Mouse (Mus musculus): ENCODE measurements at regions not wholly inside any gene's neighbourhood (a gene's known extent, or its start where the extent isn't known, plus 50 kb on each side); places are given as distances from the start of the nearest gene placed in this dataset.
"Not testable (repeated sequence)": the region's sequence is repeated elsewhere in the genome, so short reads cannot be mapped to it uniquely, and the experiment has no call there.

- no peaks in the 10 kb centered on the region for H3K27me3 ChIP-seq (replicated peaks)
- no peaks in the 10 kb centered on the region for H3K36me3 ChIP-seq
- H3K4me1 ChIP-seq = no peaks in the 10 kb centered on the region
- no peak overlapping the region for H3K4me2 ChIP-seq
- 67% methylated on average over 5 of the region's 5 CpGs for WGBS
- no peak overlapping the region for H3K9ac ChIP-seq (replicated peaks)
- H3K4me3 ChIP-seq (replicated peaks) = no peak overlapping the region
- H3K9me3 ChIP-seq (replicated peaks) = 0 out of 2 replicates have a peak, but pooled peaks cover 3% of the 10 kb centered on the region
- H3K27ac ChIP-seq (replicated peaks) = no peak overlapping the region
- peak; percentile 59 for ATAC-seq (ENCODE audit: low FRiP score)
These were observed 475.1 kb downstream of the Tbl1xr1 start for GRCm38 (mm10) chr3:22551516-22551915.

GRCm38 (mm10) chr3:22559556-22559955 lies 483.1 kb downstream of the Tbl1xr1 start:
- Histone ChIP-seq H3K27ac (replicated peaks) (no peak overlapping the region), H3K27me3 (replicated peaks) (no peaks in the 10 kb centered on the region), H3K9me3 (replicated peaks) (peaks cover 13% of the 10 kb centered on the region; the same call in 1 of the 2 replicates)

DNA sequence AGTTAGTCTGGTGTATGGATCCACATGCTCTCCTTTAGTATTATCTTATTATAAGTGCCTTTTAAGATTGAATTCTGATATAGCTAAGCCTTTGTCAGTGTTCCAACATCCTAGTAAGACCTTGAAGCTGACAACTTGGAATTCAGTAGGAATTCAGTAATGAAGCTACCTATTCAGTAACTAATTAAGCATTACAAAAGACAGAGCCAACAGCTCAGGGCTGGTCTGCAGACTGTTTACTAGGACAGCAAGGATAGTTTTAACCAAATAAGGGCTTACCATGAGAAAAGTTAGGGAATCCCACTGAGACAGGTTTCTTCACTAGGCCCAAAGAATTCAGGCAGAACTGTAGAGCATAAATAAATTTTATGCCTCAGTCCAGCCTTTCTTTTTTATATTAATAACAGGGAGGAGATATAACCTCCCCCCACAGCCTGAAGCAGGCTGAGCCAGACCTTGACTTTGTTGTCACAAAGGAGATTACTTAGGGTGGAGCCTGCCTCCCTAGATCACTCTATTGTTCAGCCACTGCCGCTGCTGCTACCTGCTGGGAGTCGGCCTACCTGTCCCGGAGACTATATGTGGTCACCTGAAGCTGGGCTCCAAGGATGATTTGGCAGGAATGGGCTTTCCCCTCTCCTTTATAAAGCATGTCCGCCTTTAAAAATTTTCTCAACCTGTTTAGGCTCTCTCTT lies 484.2 kb downstream of the Tbl1xr1 start:
- not testable (repeated sequence) for H3K4me1 ChIP-seq; H3K27ac ChIP-seq (replicated peaks); H3K36me3 ChIP-seq; H3K4me3 ChIP-seq (replicated peaks); ATAC-seq (ENCODE audit: low FRiP score); H3K9ac ChIP-seq (replicated peaks); H3K4me2 ChIP-seq; H3K27me3 ChIP-seq (replicated peaks)
- H3K9me3 ChIP-seq (replicated peaks) = peaks cover 10% of the 10 kb centered on the region; the same call in 1 of the 2 replicates
- WGBS = 96% methylated on average over 4 of the region's 4 CpGs

More at GRCm38 (mm10) chr3:22559556-22559955, 483.1 kb downstream of the Tbl1xr1 start:
- no peak overlapping the region for H3K4me3 ChIP-seq (replicated peaks)
- no peak overlapping the region for H3K4me2 ChIP-seq
- H3K4me1 ChIP-seq = no peaks in the 10 kb centered on the region
- ATAC-seq (ENCODE audit: low FRiP score) = no peak
- H3K9ac ChIP-seq (replicated peaks) = no peak overlapping the region
- H3K36me3 ChIP-seq = no peaks in the 10 kb centered on the region
- WGBS = 52% methylated on average over 6 of the region's 6 CpGs

Data from neural tube, embryonic 15.5 days (tissue).